Mouse (Mus musculus) layer of hippocampus, adult 2 months (tissue): ENCODE results near the gene Pdzk1. TPM values are rescaled to one million over a fixed set of nuclear protein-coding genes. Genes with fewer than 3 reads are reported as not detected.

Experiments used
- DNase-seq, 2 experiments: peaks; one replicate each; pipeline ENCODE4 v3.0.0; 2022; ENCODE audit warnings: low spot score in 2 of 2
- H3K27ac ChIP-seq: fragments of 200-600 bp; 2 replicates; pipeline ENCODE4 v1.8.1; 2022
- H3K4me3 ChIP-seq: fragments of 200-600 bp; 2 replicates; pipeline ENCODE4 v1.8.1; 2022; ENCODE audit warnings: mild to moderate bottlenecking
- CTCF ChIP-seq: fragments of 200-600 bp; conservative IDR thresholded peaks from 2 replicates; pipeline ENCODE4 v1.8.1; 2022; ENCODE audit warnings: antibody characterized with exemption, mild to moderate bottlenecking, moderate library complexity
- total RNA-seq, 2 experiments: library from RNA; stranded (reverse); gene quantifications; 2 replicates each; pipeline ENCODE4 v1.2.3; 2021

The Pdzk1 gene
- total RNA-seq, 2 experiments from 2014 or later, result 0.33 TPM; not detected in 1

- no peak for DNase-seq
- Histone ChIP-seq H3K4me3 (no peak overlapping the region), H3K27ac (no peak overlapping the region)
- no peak for TF ChIP-seq CTCF
These were observed 17.9 kb downstream of the Pdzk1 start for GRCm38 (mm10) chr3:96846985-96847384.

- H3K4me3 ChIP-seq, result no peak overlapping the region
- no peak overlapping the region for H3K27ac ChIP-seq
- TF ChIP-seq CTCF, result no peak
- DNase-seq, result no peak
These were observed 18.6 kb downstream of the Pdzk1 start for GRCm38 (mm10) chr3:96847661-96848060.

- no peak overlapping the region for H3K4me3 ChIP-seq
- TF ChIP-seq CTCF, result no peak
- peak; percentile 40 to 50 for DNase-seq
- no peak overlapping the region for H3K27ac ChIP-seq
These were observed 19.4 kb downstream of the Pdzk1 start for GRCm38 (mm10) chr3:96848470-96848869.

GRCm38 (mm10) chr3:96849168-96849727 is 20.2 kb downstream of the Pdzk1 start:
- no peak overlapping the region for H3K4me3 ChIP-seq
- no peak overlapping the region for H3K27ac ChIP-seq
- TF ChIP-seq CTCF, result no peak
- no peak for DNase-seq

GRCm38 (mm10) chr3:96852561-96852960 is 23.5 kb downstream of the Pdzk1 start:
- TF ChIP-seq CTCF, result no peak
- DNase-seq, result no peak
- no peak overlapping the region for H3K4me3 ChIP-seq
- no peak overlapping the region for H3K27ac ChIP-seq

GRCm38 (mm10) chr3:96854376-96854775 is 25.3 kb downstream of the Pdzk1 start:
- no peak for DNase-seq
- Histone ChIP-seq H3K27ac (no peak overlapping the region), H3K4me3 (no peak overlapping the region)
- no peak for TF ChIP-seq CTCF

- no peak for TF ChIP-seq CTCF
- no peak overlapping the region for H3K4me3 ChIP-seq
- DNase-seq, result no peak
- H3K27ac ChIP-seq, result no peak overlapping the region
These were observed 26.7 kb downstream of the Pdzk1 start for GRCm38 (mm10) chr3:96855833-96856232.

- no peak overlapping the region for H3K4me3 ChIP-seq
- no peak for TF ChIP-seq CTCF
- no peak overlapping the region for H3K27ac ChIP-seq
- DNase-seq, result no peak
These were observed 31.4 kb downstream of the Pdzk1 start for GRCm38 (mm10) chr3:96860498-96860897.

GRCm38 (mm10) chr3:96867863-96868262 is 38.8 kb downstream of the Pdzk1 start:
- no peak for TF ChIP-seq CTCF
- DNase-seq, result no peak
- Histone ChIP-seq H3K27ac (no peak overlapping the region), H3K4me3 (no peak overlapping the region)

- Histone ChIP-seq H3K27ac (no peak overlapping the region), H3K4me3 (no peak overlapping the region)
- DNase-seq, result no peak
- no peak for TF ChIP-seq CTCF
These were observed 39.5 kb downstream of the Pdzk1 start for GRCm38 (mm10) chr3:96868566-96868965.

- Histone ChIP-seq H3K27ac (no peak overlapping the region), H3K4me3 (no peak overlapping the region)
- no peak for DNase-seq
- TF ChIP-seq CTCF, result no peak
These were observed 40.0 kb downstream of the Pdzk1 start for GRCm38 (mm10) chr3:96869091-96869490.

GRCm38 (mm10) chr3:96870270-96870669 is 41.2 kb downstream of the Pdzk1 start:
- H3K27ac ChIP-seq, result peak overlapping the region; percentile 1; the same call in 1 of the 2 replicates
- no peak overlapping the region for H3K4me3 ChIP-seq
- no peak for TF ChIP-seq CTCF
- DNase-seq, result no peak

GRCm38 (mm10) chr3:96871070-96871469 is 42.0 kb downstream of the Pdzk1 start:
- Histone ChIP-seq H3K4me3 (no peak overlapping the region), H3K27ac (no peak overlapping the region)
- DNase-seq, result no peak
- TF ChIP-seq CTCF, result no peak

- Histone ChIP-seq H3K27ac (no peak overlapping the region), H3K4me3 (no peak overlapping the region)
- no peak for TF ChIP-seq CTCF
- no peak for DNase-seq
These were observed 43.4 kb downstream of the Pdzk1 start for GRCm38 (mm10) chr3:96872501-96872900.
